Mouse (Mus musculus) ovary, adult 10 weeks (tissue): Measurements from ENCODE around the gene Gm31571. TPM values are rescaled to one million over a fixed set of nuclear protein-coding genes. Genes with fewer than 3 reads are reported as not detected.

Experiments
- polyA plus RNA-seq: library from polyadenylated mRNA; stranded (reverse); fragments of 350-450 nt; fragmentation: Illumina TruSeq; extraction: RNeasy Lipid Tissue Mini Kit (QIAGEN cat#74804); gene quantifications from one replicate; pipeline ENCODE4 v1.2.3, GENCODE M21; 2014

Gene Gm31571
- polyA plus RNA-seq: not detected

GRCm38 (mm10) chrY:22051253-22051652 is at the start of gene Gm31571:
Gm31571 (minus strand) TSS chrY:22051353.

